ENCODE assay signal across 8 mouse cellular contexts in genomic region chr5:146948041-146948507, GRCm38 (mm10). TPM values are rescaled to one million over a fixed set of nuclear protein-coding genes. Genes with fewer than 3 reads are reported as not detected.
DNase-seq lines count a peak whose midpoint lies in the region; ATAC-seq lines count a peak whose summit lies in the region.

No protein-coding gene starts in this region.

- 22% methylated on average over 10 of the region's 10 CpGs for WGBS in kidney, embryonic 16.5 days
- WGBS in midbrain, embryonic 16.5 days, result 21% methylated on average over 10 of the region's 10 CpGs

- no peaks in the 10 kb centered on the region for H3K27me3 ChIP-seq in kidney, embryonic 16.5 days (ENCODE audit: insufficient read depth, low read length)
- H3K27me3 ChIP-seq in midbrain, embryonic 16.5 days (ENCODE audit: control insufficient read depth, insufficient read depth, low read depth, low read length), result no peaks in the 10 kb centered on the region

- no peak for DNase-seq in kidney, adult 18-20 months
- no peak for DNase-seq in left cerebral cortex, postnatal 4 days
- DNase-seq in spleen, postnatal 10 days (ENCODE audit: low spot score in 2 of 2), result no peak

- peak overlapping the region; percentile 79 for H3K9ac ChIP-seq in kidney, embryonic 16.5 days (replicated peaks; ENCODE audit: low read length)
- peak overlapping the region; percentile 73 for H3K9ac ChIP-seq in midbrain, embryonic 16.5 days (ENCODE audit: low read depth, low read length)

- peaks cover 7% of the 10 kb centered on the region; the same call in 1 of the 2 replicates for H3K9me3 ChIP-seq in kidney, embryonic 16.5 days (ENCODE audit: low read length)
- no peaks in the 10 kb centered on the region for H3K9me3 ChIP-seq in midbrain, embryonic 16.5 days (replicated peaks; ENCODE audit: control insufficient read depth, low read length, poor library complexity, severe bottlenecking)

- peak overlapping the region; percentile 80 for H3K27ac ChIP-seq in kidney, embryonic 16.5 days (ENCODE audit: low read length)
- H3K27ac ChIP-seq in brown adipose tissue, adult 24 weeks (replicated peaks; ENCODE audit: low read depth, low read length), result peak overlapping the region; percentile 82
- peak overlapping the region; percentile 79 for H3K27ac ChIP-seq in midbrain, embryonic 16.5 days (ENCODE audit: low read length)

- H3K36me3 ChIP-seq in kidney, embryonic 16.5 days (ENCODE audit: insufficient read depth, low read length), result peaks cover 24% of the 10 kb centered on the region
- H3K36me3 ChIP-seq in midbrain, embryonic 16.5 days (ENCODE audit: control insufficient read depth, insufficient read depth, low read length), result peaks cover 13% of the 10 kb centered on the region

- ATAC-seq in kidney, embryonic 16.5 days (ENCODE audit: low FRiP score, low TSS enrichment), result no peak
- ATAC-seq in inflammation-experienced regulatory T-cells, adult 6 months, result peak; percentile 41
- ATAC-seq in midbrain, embryonic 16.5 days, result peak; percentile 7; the same call in 1 of the 2 replicates
- ATAC-seq in granulocyte monocyte progenitor cell, adult 5-6 weeks (replicated peaks; ENCODE audit: poor library complexity, severe bottlenecking), result no peak

- intact Hi-C loops in left cerebral cortex, postnatal 4 days (cut with DNase I), result loop anchor here (10.0 kb wide), 1 partner anchor 277 kb away; no protein-coding TSS in a partner anchor

- peak overlapping the region; percentile 78 for H3K4me3 ChIP-seq in kidney, embryonic 16.5 days (ENCODE audit: low read length)
- peak overlapping the region; percentile 58 for H3K4me3 ChIP-seq in brown adipose tissue, adult 24 weeks (ENCODE audit: insufficient read depth, low read depth, low read length)
- peak overlapping the region; percentile 58 for H3K4me3 ChIP-seq in midbrain, embryonic 16.5 days (ENCODE audit: low read depth, low read length)

- H3K4me2 ChIP-seq in kidney, embryonic 16.5 days (replicated peaks; ENCODE audit: low read depth, low read length), result peak overlapping the region; percentile 85
- peak overlapping the region; percentile 52 for H3K4me2 ChIP-seq in midbrain, embryonic 16.5 days (ENCODE audit: low read length)

- H3K4me1 ChIP-seq in kidney, embryonic 16.5 days (ENCODE audit: insufficient read depth, low read length), result peaks cover 12% of the 10 kb centered on the region
- H3K4me1 ChIP-seq in brown adipose tissue, adult 24 weeks (ENCODE audit: control insufficient read depth, insufficient read depth, insufficient read length, low read length), result peaks cover 11% of the 10 kb centered on the region; the same call in 1 of the 2 replicates
- peaks cover 11% of the 10 kb centered on the region for H3K4me1 ChIP-seq in midbrain, embryonic 16.5 days (ENCODE audit: control insufficient read depth, insufficient read depth, low read length)

RNA-seq across cellular contexts. Expression of gene Gtf3a, which starts 0.4 kb away (rescaled TPM):
- polyA plus RNA-seq in kidney, embryonic 16.5 days (2015; fragmentation: Nextera tagmentation; extraction: Ambion mirVana), result 122 and 128 TPM in 2 replicates
- polyA plus RNA-seq in brown adipose tissue, adult 24 weeks (2012; ENCODE audit: insufficient read depth, insufficient read length, missing spikeins), result 36.4 and 46.3 TPM in 2 replicates
- 10 to 100 TPM; 13.5 to 44.2 (median 38.2) TPM for polyA plus RNA-seq in inflammation-experienced regulatory T-cells, adult 6 months (2017; shearing (Covaris generic))
- 112 and 116 TPM in 2 replicates for polyA plus RNA-seq in midbrain, embryonic 16.5 days (2015; fragmentation: Nextera tagmentation; extraction: Ambion mirVana)
- total RNA-seq in granulocyte monocyte progenitor cell, adult 5-6 weeks (2014; fragmentation: Nextera tagmentation), result 85.0 and 114 TPM in 2 replicates
- total RNA-seq in granulocyte monocyte progenitor cell, adult 5-6 weeks (2017), result 126 and 134 TPM in 2 replicates
- total RNA-seq in left cerebral cortex, postnatal 4 days (2021), result 10 to 100 TPM; 43.5 to 49.4 TPM

RNA-seq across cellular contexts. Expression of gene Mtif3, which starts 15.5 kb away (rescaled TPM):
- polyA plus RNA-seq in kidney, embryonic 16.5 days (2015; fragmentation: Nextera tagmentation; extraction: Ambion mirVana), result 23.1 and 26.0 TPM in 2 replicates
- 29.5 and 36.3 TPM in 2 replicates for polyA plus RNA-seq in brown adipose tissue, adult 24 weeks (2012; ENCODE audit: insufficient read depth, insufficient read length, missing spikeins)
- polyA plus RNA-seq in inflammation-experienced regulatory T-cells, adult 6 months (2017; shearing (Covaris generic)), result 10 to 100 TPM; 44.4 to 59.1 (median 50.4) TPM
- polyA plus RNA-seq in midbrain, embryonic 16.5 days (2015; fragmentation: Nextera tagmentation; extraction: Ambion mirVana), result 28.4 and 31.2 TPM in 2 replicates
- 9.5 and 11.8 TPM in 2 replicates for total RNA-seq in granulocyte monocyte progenitor cell, adult 5-6 weeks (2014; fragmentation: Nextera tagmentation)
- total RNA-seq in granulocyte monocyte progenitor cell, adult 5-6 weeks (2017), result 24.9 and 27.5 TPM in 2 replicates
- total RNA-seq in left cerebral cortex, postnatal 4 days (2021), result 10 to 100 TPM; 16.0 to 16.6 TPM

Comparison
In these comparisons a context has a peak if more than half of its experiments do, and no peak if none do; other contexts are left out.
1. ATAC-seq: peak in inflammation-experienced regulatory T-cells, adult 6 months (single experiment) and midbrain, embryonic 16.5 days (single experiment); none in kidney, embryonic 16.5 days (single experiment) and granulocyte monocyte progenitor cell, adult 5-6 weeks (single experiment).
2. Peak in every context shown above with its lines, with median percentiles within 50 percentile points of each other: H3K27ac ChIP-seq and H3K4me3 ChIP-seq.